Mouse (Mus musculus) neural tube, embryonic 15.5 days (tissue): ENCODE data around the gene Hsp90ab1. TPM values are rescaled to one million over a fixed set of nuclear protein-coding genes. Genes with fewer than 3 reads are reported as not detected.
A peak's percentile ranks its signal among the peaks of the same experiment; 100 is the strongest.

Experiments used
- ATAC-seq: fragments of 200-750 bp; cut with Nextera tagmentation; 2 replicates; pipeline ENCODE4 v1.8.0; 2017; ENCODE audit warnings: mild to moderate bottlenecking, moderate TSS enrichment, moderate library complexity; ENCODE audit not compliant: low FRiP score
- H3K27ac ChIP-seq: fragments of 300-500 bp; sonication (generic); replicated peaks from 2 replicates; pipeline ENCODE4 v1.5.1; 2015; ENCODE audit warnings: mild to moderate bottlenecking, inconsistent platforms
- H3K27me3 ChIP-seq: fragments of 300-500 bp; sonication (generic); replicated peaks from 2 replicates; pipeline ENCODE4 v1.6.1; 2015; ENCODE audit warnings: inconsistent platforms
- H3K36me3 ChIP-seq: fragments of 300-500 bp; sonication (generic); 2 replicates; pipeline ENCODE4 v1.6.1; 2015; ENCODE audit warnings: inconsistent platforms
- H3K4me1 ChIP-seq: fragments of 300-500 bp; sonication (generic); 2 replicates; pipeline ENCODE4 v1.6.1; 2015; ENCODE audit warnings: inconsistent platforms
- H3K4me2 ChIP-seq: fragments of 300-500 bp; sonication (generic); 2 replicates; pipeline ENCODE4 v1.6.1; 2015; ENCODE audit warnings: inconsistent platforms, mild to moderate bottlenecking, moderate library complexity
- H3K4me3 ChIP-seq: fragments of 300-500 bp; sonication (generic); replicated peaks from 2 replicates; pipeline ENCODE4 v1.5.1; 2015; ENCODE audit warnings: mild to moderate bottlenecking, inconsistent platforms
- H3K9ac ChIP-seq: fragments of 300-500 bp; sonication (generic); replicated peaks from 2 replicates; pipeline ENCODE4 v1.6.1; 2015; ENCODE audit warnings: mild to moderate bottlenecking, inconsistent platforms
- H3K9me3 ChIP-seq: fragments of 300-500 bp; sonication (generic); replicated peaks from 2 replicates; pipeline ENCODE4 v1.6.1; 2016; ENCODE audit warnings: inconsistent platforms
- WGBS: fragments of 180-500 bp; shearing (Covaris S2); methylation state at CpG from one replicate; pipeline ENCODE4 v1.1.7; 2015; ENCODE audit warnings: mixed read lengths; 5-methylcytosine and 5-hydroxymethylcytosine counted together
- polyA plus RNA-seq: library from polyadenylated mRNA; unstranded; fragments of >200 nt; fragmentation: Nextera tagmentation; extraction: Ambion mirVana; gene quantifications from 2 replicates; pipeline ENCODE4 v1.2.1, GENCODE M21; 2015

The Hsp90ab1 gene
- polyA plus RNA-seq, 1 experiment from 2014 or later = 1,466 TPM

- Histone ChIP-seq H3K36me3 (no peaks in the 10 kb centered on the region), H3K27ac (no peak overlapping the region), H3K4me3 (no peak overlapping the region), H3K27me3 (peaks cover 2% of the 10 kb centered on the region), H3K4me2 (no peak overlapping the region), H3K9ac (no peak overlapping the region), H3K9me3 (no peaks in the 10 kb centered on the region), H3K4me1 (no peaks in the 10 kb centered on the region)
- 78% methylated on average over 15 of the region's 15 CpGs for WGBS
- no peak for ATAC-seq
Measured at GRCm38 (mm10) chr17:45606992-45607879, 34.2 kb upstream of the Hsp90ab1 start.

- Histone ChIP-seq H3K36me3 (no peaks in the 10 kb centered on the region), H3K4me2 (no peak overlapping the region), H3K27me3 (peaks cover 30% of the 10 kb centered on the region), H3K4me1 (peaks cover 10% of the 10 kb centered on the region), H3K9ac (no peak overlapping the region), H3K9me3 (no peaks in the 10 kb centered on the region), H3K4me3 (no peak overlapping the region), H3K27ac (no peak overlapping the region)
- 87% methylated on average over 3 of the region's 3 CpGs for WGBS
- no peak for ATAC-seq
Measured at GRCm38 (mm10) chr17:45602984-45603383, 29.9 kb upstream of the Hsp90ab1 start.

- peaks cover 14% of the 10 kb centered on the region for H3K4me1 ChIP-seq
- no peak within 1 kb of the TSS for H3K9ac ChIP-seq
- no peaks in the 10 kb centered on the region for H3K36me3 ChIP-seq
- no peaks in the 10 kb centered on the region for H3K9me3 ChIP-seq
- 39% methylated on average over 6 of the region's 6 CpGs for WGBS
- no peak within 1 kb of the TSS for H3K4me2 ChIP-seq
- H3K27me3 ChIP-seq = peaks cover 30% of the 10 kb centered on the region
- no peak within 1 kb of the TSS for H3K27ac ChIP-seq
- no peak for ATAC-seq
- H3K4me3 ChIP-seq = no peak within 1 kb of the TSS
Measured at GRCm38 (mm10) chr17:45601877-45602304, 28.8 kb upstream of the Hsp90ab1 start, which contains the start of gene Mymx. Mymx (minus strand) TSS chr17:45602102.

GRCm38 (mm10) chr17:45601325-45601724, 28.3 kb upstream of the Hsp90ab1 start:
- Histone ChIP-seq H3K4me2 (no peak overlapping the region), H3K27ac (no peak overlapping the region), H3K36me3 (no peaks in the 10 kb centered on the region), H3K4me1 (peaks cover 19% of the 10 kb centered on the region), H3K27me3 (peaks cover 30% of the 10 kb centered on the region), H3K9ac (no peak overlapping the region), H3K9me3 (no peaks in the 10 kb centered on the region), H3K4me3 (no peak overlapping the region)
- ATAC-seq = no peak
- WGBS = 18% methylated on average over 22 of the region's 22 CpGs

GRCm38 (mm10) chr17:45600267-45600666, 27.2 kb upstream of the Hsp90ab1 start:
- WGBS = 67% methylated on average over 8 of the region's 8 CpGs
- Histone ChIP-seq H3K4me3 (no peak overlapping the region), H3K9ac (no peak overlapping the region), H3K27ac (no peak overlapping the region), H3K9me3 (no peaks in the 10 kb centered on the region), H3K27me3 (peaks cover 30% of the 10 kb centered on the region), H3K4me1 (peaks cover 30% of the 10 kb centered on the region), H3K36me3 (no peaks in the 10 kb centered on the region), H3K4me2 (no peak overlapping the region)
- ATAC-seq = no peak

- 18% methylated on average over 32 of the region's 32 CpGs for WGBS
- Histone ChIP-seq H3K4me1 (peaks cover 36% of the 10 kb centered on the region), H3K27ac (no peak within 1 kb of the TSS), H3K27me3 (peaks cover 30% of the 10 kb centered on the region), H3K4me3 (peak within 1 kb of the TSS; percentile 25), H3K36me3 (no peaks in the 10 kb centered on the region), H3K4me2 (peak within 1 kb of the TSS; percentile 59), H3K9me3 (no peaks in the 10 kb centered on the region), H3K9ac (peak within 1 kb of the TSS; percentile 5; the same call in 1 of the 2 replicates)
- ATAC-seq = no peak
Measured at GRCm38 (mm10) chr17:45599446-45600242, 26.6 kb upstream of the Hsp90ab1 start, which contains the start of gene Slc29a1. Slc29a1 (minus strand) TSS chr17:45599606.

GRCm38 (mm10) chr17:45598891-45599290, 25.8 kb upstream of the Hsp90ab1 start:
- H3K4me2 ChIP-seq = peak overlapping the region; percentile 59
- no peak overlapping the region for H3K27ac ChIP-seq
- 45% methylated on average over 3 of the region's 3 CpGs for WGBS
- H3K36me3 ChIP-seq = no peaks in the 10 kb centered on the region
- no peak for ATAC-seq
- H3K27me3 ChIP-seq = peaks cover 30% of the 10 kb centered on the region
- no peak overlapping the region for H3K9ac ChIP-seq
- no peak overlapping the region for H3K4me3 ChIP-seq
- peaks cover 43% of the 10 kb centered on the region for H3K4me1 ChIP-seq
- H3K9me3 ChIP-seq = no peaks in the 10 kb centered on the region

GRCm38 (mm10) chr17:45598376-45598775, 25.3 kb upstream of the Hsp90ab1 start:
- H3K27me3 ChIP-seq = peaks cover 34% of the 10 kb centered on the region
- no peaks in the 10 kb centered on the region for H3K36me3 ChIP-seq
- no peak overlapping the region for H3K4me3 ChIP-seq
- H3K9ac ChIP-seq = no peak overlapping the region
- peaks cover 48% of the 10 kb centered on the region for H3K4me1 ChIP-seq
- ATAC-seq = no peak
- H3K4me2 ChIP-seq = no peak overlapping the region
- 88% methylated on average over 2 of the region's 2 CpGs for WGBS
- H3K9me3 ChIP-seq = no peaks in the 10 kb centered on the region
- H3K27ac ChIP-seq = no peak overlapping the region

GRCm38 (mm10) chr17:45597787-45598186, 24.7 kb upstream of the Hsp90ab1 start:
- H3K4me1 ChIP-seq = peaks cover 53% of the 10 kb centered on the region
- no peak overlapping the region for H3K9ac ChIP-seq
- H3K27ac ChIP-seq = no peak overlapping the region
- no peak for ATAC-seq
- no peak overlapping the region for H3K4me2 ChIP-seq
- no peaks in the 10 kb centered on the region for H3K9me3 ChIP-seq
- peaks cover 34% of the 10 kb centered on the region for H3K27me3 ChIP-seq
- no peaks in the 10 kb centered on the region for H3K36me3 ChIP-seq
- H3K4me3 ChIP-seq = no peak overlapping the region
- WGBS = 39% methylated on average over 3 of the region's 3 CpGs

GRCm38 (mm10) chr17:45596631-45597396, 23.7 kb upstream of the Hsp90ab1 start:
- no peaks in the 10 kb centered on the region for H3K9me3 ChIP-seq
- 21% methylated on average over 11 of the region's 11 CpGs for WGBS
- no peak overlapping the region for H3K9ac ChIP-seq
- peaks cover 62% of the 10 kb centered on the region for H3K4me1 ChIP-seq
- peak overlapping the region; percentile 35 for H3K27ac ChIP-seq
- H3K27me3 ChIP-seq = peaks cover 28% of the 10 kb centered on the region
- H3K4me3 ChIP-seq = no peak overlapping the region
- H3K36me3 ChIP-seq = no peaks in the 10 kb centered on the region
- ATAC-seq = no peak
- H3K4me2 ChIP-seq = no peak overlapping the region

GRCm38 (mm10) chr17:45595736-45596390, 22.8 kb upstream of the Hsp90ab1 start:
- Histone ChIP-seq H3K9ac (peak overlapping the region; percentile 64), H3K9me3 (no peaks in the 10 kb centered on the region), H3K36me3 (no peaks in the 10 kb centered on the region), H3K27ac (peak overlapping the region; percentile 35; the same call in 1 of the 2 replicates), H3K4me2 (peak overlapping the region; percentile 97), H3K27me3 (peaks cover 18% of the 10 kb centered on the region), H3K4me1 (peaks cover 63% of the 10 kb centered on the region), H3K4me3 (peak overlapping the region; percentile 51)
- 4% methylated on average over 23 of the region's 23 CpGs for WGBS
- peak; percentile 35 for ATAC-seq
